27 mouse cellular contexts compared by ENCODE assay signal in the genomic region with DNA sequence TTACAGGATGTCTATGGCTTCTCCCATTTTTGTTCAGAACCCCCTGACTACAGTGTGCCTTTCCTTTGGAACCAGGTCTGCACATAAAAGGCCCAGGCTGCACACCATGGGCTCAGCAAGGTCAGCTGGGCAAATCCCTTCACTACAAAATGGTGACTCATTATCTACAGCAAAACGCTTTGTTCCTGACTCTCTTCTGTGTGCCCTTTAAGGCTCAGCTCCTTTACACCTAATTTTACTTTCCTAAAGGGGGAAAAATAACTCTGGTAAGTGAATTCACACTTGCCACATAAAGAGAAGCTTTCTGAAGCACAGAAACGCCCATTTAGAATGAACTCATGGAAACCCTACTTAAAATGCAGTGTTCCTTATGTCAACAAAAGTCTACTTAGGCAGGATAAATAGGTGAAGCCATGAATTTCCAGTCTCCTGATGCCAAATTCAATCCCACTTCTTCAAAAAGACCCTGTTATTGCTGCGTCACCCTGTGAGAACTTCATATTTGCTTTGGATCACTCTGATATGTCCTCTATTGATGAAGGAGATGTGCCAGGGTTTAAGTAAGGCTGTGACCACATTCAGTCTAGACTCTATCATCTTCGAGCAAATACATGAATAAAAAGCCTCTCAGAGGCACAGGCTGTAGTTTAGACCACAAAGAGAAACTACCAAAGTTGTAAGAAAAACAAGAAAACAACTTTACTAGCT.
A peak's percentile ranks its signal among the peaks of the same experiment; 100 is the strongest.
DNase-seq lines count a peak whose midpoint lies in the region; ATAC-seq and TF ChIP-seq lines count a peak whose summit lies in the region.
"Had no signal": no experiment of that assay in that cellular context is flagged by ENCODE, and none has a peak within 500 bp of the region (broad histone marks: within the 10 kb centered on the region; RNA-seq: fewer than 3 reads in every experiment).

No protein-coding gene starts in this region.

- no peak overlapping the region for H3K4me3 ChIP-seq in forebrain, embryonic 11.5 days (ENCODE audit: low read depth, low read length)
- no peak overlapping the region for H3K4me3 ChIP-seq in forebrain, embryonic 15.5 days
- H3K4me3 ChIP-seq in lung, embryonic 16.5 days (ENCODE audit: low read length) = no peak overlapping the region
- H3K4me3 ChIP-seq in limb, embryonic 14.5 days (replicated peaks; ENCODE audit: low read length) = no peak overlapping the region
- H3K4me3 ChIP-seq: heart, embryonic 13.5 days; intestine, embryonic 15.5 days; left cerebral cortex, adult 2 months; midbrain, embryonic 13.5 days; neural tube, embryonic 15.5 days had no signal

- no peaks in the 10 kb centered on the region for H3K9me3 ChIP-seq in forebrain, embryonic 11.5 days (ENCODE audit: control insufficient read depth, low read length)
- H3K9me3 ChIP-seq in forebrain, embryonic 15.5 days = no peaks in the 10 kb centered on the region
- no peaks in the 10 kb centered on the region for H3K9me3 ChIP-seq in lung, embryonic 16.5 days (ENCODE audit: control insufficient read depth, low read length)
- no peaks in the 10 kb centered on the region for H3K9me3 ChIP-seq in limb, embryonic 14.5 days (ENCODE audit: control insufficient read depth, low read length)
- H3K9me3 ChIP-seq: heart, embryonic 13.5 days; intestine, embryonic 15.5 days; midbrain, embryonic 13.5 days; neural tube, embryonic 15.5 days had no signal

- H3K4me2 ChIP-seq in forebrain, embryonic 11.5 days (ENCODE audit: low read depth, low read length, severe bottlenecking) = no peak overlapping the region
- no peak overlapping the region for H3K4me2 ChIP-seq in forebrain, embryonic 15.5 days (replicated peaks)
- no peak overlapping the region for H3K4me2 ChIP-seq in lung, embryonic 16.5 days (ENCODE audit: low read depth, low read length)
- no peak overlapping the region for H3K4me2 ChIP-seq in limb, embryonic 14.5 days (replicated peaks; ENCODE audit: low read depth, low read length, severe bottlenecking)
- H3K4me2 ChIP-seq: heart, embryonic 13.5 days; hindbrain, embryonic 14.5 days; intestine, embryonic 15.5 days; midbrain, embryonic 13.5 days; neural tube, embryonic 15.5 days had no signal

- no peak overlapping the region for H3K9ac ChIP-seq in forebrain, embryonic 11.5 days (ENCODE audit: low read length)
- H3K9ac ChIP-seq in forebrain, embryonic 15.5 days (replicated peaks) = no peak overlapping the region
- H3K9ac ChIP-seq in lung, embryonic 16.5 days (ENCODE audit: low read length) = no peak overlapping the region
- no peak overlapping the region for H3K9ac ChIP-seq in limb, embryonic 14.5 days (ENCODE audit: low read depth, low read length, severe bottlenecking)
- H3K9ac ChIP-seq: heart, embryonic 13.5 days; hindbrain, embryonic 14.5 days; intestine, embryonic 15.5 days; liver, embryonic 14.5 days; midbrain, embryonic 13.5 days; neural tube, embryonic 15.5 days had no signal

- no peaks in the 10 kb centered on the region for H3K27me3 ChIP-seq in forebrain, embryonic 11.5 days (ENCODE audit: control insufficient read depth, insufficient read depth, low read length)
- no peaks in the 10 kb centered on the region for H3K27me3 ChIP-seq in forebrain, embryonic 15.5 days
- H3K27me3 ChIP-seq in lung, embryonic 16.5 days (ENCODE audit: control insufficient read depth, insufficient read depth, low read depth, low read length) = no peaks in the 10 kb centered on the region
- H3K27me3 ChIP-seq in limb, embryonic 14.5 days (ENCODE audit: control insufficient read depth, insufficient read depth, low read length) = no peaks in the 10 kb centered on the region
- H3K27me3 ChIP-seq: heart, embryonic 13.5 days; intestine, embryonic 15.5 days; midbrain, embryonic 13.5 days; neural tube, embryonic 15.5 days; Patski had no signal

- H3K4me1 ChIP-seq in forebrain, embryonic 11.5 days (replicated peaks; ENCODE audit: control insufficient read depth, insufficient read depth, low read length) = no peaks in the 10 kb centered on the region
- H3K4me1 ChIP-seq in forebrain, embryonic 15.5 days = no peaks in the 10 kb centered on the region
- no peaks in the 10 kb centered on the region for H3K4me1 ChIP-seq in lung, embryonic 16.5 days (replicated peaks; ENCODE audit: control insufficient read depth, insufficient read depth, low read length)
- H3K4me1 ChIP-seq in limb, embryonic 14.5 days (ENCODE audit: control insufficient read depth, insufficient read depth, low read length) = 0 out of 2 replicates have a peak, but pooled peaks cover 6% of the 10 kb centered on the region
- H3K4me1 ChIP-seq: heart, embryonic 13.5 days; intestine, embryonic 15.5 days; midbrain, embryonic 13.5 days; neural tube, embryonic 15.5 days had no signal

- no peak overlapping the region for H3K27ac ChIP-seq in forebrain, embryonic 11.5 days (ENCODE audit: low read depth, low read length)
- no peak overlapping the region for H3K27ac ChIP-seq in forebrain, embryonic 15.5 days (replicated peaks)
- H3K27ac ChIP-seq in lung, embryonic 16.5 days (ENCODE audit: low read length) = 0 out of 2 replicates have a peak overlapping the region, but pooled peaks have one; percentile 13
- peak overlapping the region; percentile 59; the same call in 1 of the 2 replicates for H3K27ac ChIP-seq in limb, embryonic 14.5 days (replicated peaks; ENCODE audit: low read depth, low read length)
- H3K27ac ChIP-seq: heart, embryonic 13.5 days; hindbrain, embryonic 14.5 days; intestine, embryonic 15.5 days; left cerebral cortex, adult 2 months; liver, embryonic 14.5 days; midbrain, embryonic 13.5 days; neural tube, embryonic 15.5 days had no signal

- peak; percentile 55; the same call in 1 of the 2 replicates for ATAC-seq in forebrain, embryonic 11.5 days (replicated peaks; ENCODE audit: low FRiP score)
- ATAC-seq in forebrain, embryonic 15.5 days (replicated peaks) = no peak; the same call in 1 of the 2 replicates
- ATAC-seq in lung, embryonic 16.5 days (ENCODE audit: low read depth) = peak; percentile 15; the same call in 1 of the 2 replicates
- peak; percentile 38 for ATAC-seq in limb, embryonic 14.5 days (ENCODE audit: low FRiP score, low read depth)
- ATAC-seq: CD4-positive, CD25-positive, alpha-beta regulatory T cell, adult 4 months; intestine, embryonic 15.5 days; midbrain, embryonic 13.5 days; Patski had no signal

- H3K36me3 ChIP-seq in forebrain, embryonic 11.5 days (ENCODE audit: control insufficient read depth, insufficient read depth, low read length) = no peaks in the 10 kb centered on the region
- H3K36me3 ChIP-seq in forebrain, embryonic 15.5 days = no peaks in the 10 kb centered on the region
- no peaks in the 10 kb centered on the region for H3K36me3 ChIP-seq in lung, embryonic 16.5 days (ENCODE audit: control insufficient read depth, insufficient read depth, low read length)
- peaks cover 22% of the 10 kb centered on the region for H3K36me3 ChIP-seq in limb, embryonic 14.5 days (ENCODE audit: control insufficient read depth, insufficient read depth, low read length)
- H3K36me3 ChIP-seq: heart, embryonic 13.5 days; intestine, embryonic 15.5 days; midbrain, embryonic 13.5 days; neural tube, embryonic 15.5 days had no signal

- TF ChIP-seq POLR2A in limb, embryonic 14.5 days (IDR thresholded peaks at IDR 0.05; ENCODE audit: borderline replicate concordance, extremely low read depth, insufficient read depth, insufficient read length) = no peak

- WGBS in forebrain, embryonic 11.5 days = 49% methylated on average over 4 of the region's 4 CpGs
- 30% methylated on average over 4 of the region's 4 CpGs for WGBS in forebrain, embryonic 15.5 days
- WGBS in lung, embryonic 16.5 days = 57% methylated on average over 4 of the region's 4 CpGs
- 60% methylated on average over 4 of the region's 4 CpGs for WGBS in limb, embryonic 14.5 days

- no peak for DNase-seq in forebrain, embryonic 11.5 days (ENCODE audit: low spot score)
- no peak for DNase-seq in lung, postnatal 10 days
- DNase-seq in limb, embryonic 14.5 days (ENCODE audit: low spot score) = peak; percentile 52
- no peak for DNase-seq in urinary bladder, postnatal 36 days (ENCODE audit: low spot score in 2 of 2)
- no peak for DNase-seq in neural tube, embryonic 10.5 days (ENCODE audit: extremely low spot score, low spot score)
- DNase-seq: cerebellum, adult 11 months; cerebellum, postnatal 14 days; embryo, embryonic 11 days; heart, adult 11 months; kidney, postnatal 36 days; layer of hippocampus, adult 9-11 months; left cerebral cortex, postnatal 4 days; lung, postnatal 14 days; right cerebral cortex, postnatal 14 days; thymus, adult 18-20 months; thymus, postnatal 4 days had no signal

Comparison
In these comparisons a context has a peak if more than half of its experiments do, and no peak if none do; other contexts are left out.
1. H3K27ac ChIP-seq: peak in lung, embryonic 16.5 days (single experiment) and limb, embryonic 14.5 days (single experiment); none in forebrain, embryonic 11.5 days (single experiment) and forebrain, embryonic 15.5 days (single experiment).